Mouse (Mus musculus) ES-E14 (cell line): ENCODE data around the gene Ostc.

Experiments used
- HCFC1 ChIP-seq: IDR thresholded peaks from 2 replicates; pipeline ENCODE4 v1.6.1; 2012; ENCODE audit warnings: low read length, inconsistent platforms, borderline replicate concordance; ENCODE audit not compliant: insufficient read depth
- ZC3H11A ChIP-seq: IDR thresholded peaks from 2 replicates; pipeline ENCODE4 v1.6.1; 2012; ENCODE audit warnings: low read depth, mild to moderate bottlenecking, inconsistent platforms, low read length, borderline replicate concordance
- ZNF384 ChIP-seq: IDR thresholded peaks from 2 replicates; pipeline ENCODE4 v1.6.1; 2012; ENCODE audit warnings: low read depth, low read length, inconsistent platforms

DNA sequence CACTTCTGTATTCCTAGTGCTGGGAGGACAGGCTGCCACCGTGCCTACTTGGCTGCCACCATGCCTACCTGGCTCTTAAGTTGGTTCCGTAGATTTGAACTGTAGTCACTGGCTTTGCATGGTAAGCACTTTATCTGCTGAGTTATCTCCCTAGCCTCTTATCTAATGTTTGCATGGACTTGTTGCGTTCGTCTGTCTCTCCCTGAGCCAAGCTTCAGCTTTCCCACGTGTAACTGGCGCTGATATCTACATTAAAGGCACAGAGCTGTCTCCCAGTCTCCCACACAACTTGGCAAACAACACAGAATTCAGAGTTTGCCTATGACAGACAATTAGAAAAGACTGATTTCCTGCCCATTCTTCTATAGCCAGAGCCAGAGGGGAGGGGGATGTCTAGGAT is 48.6 kb downstream of the Ostc start:
- no peak for TF ChIP-seq ZNF384
- TF ChIP-seq ZC3H11A, result no peak
- no peak for TF ChIP-seq HCFC1
